Mouse (Mus musculus) MEL (cell line): ENCODE measurements around the gene Rpl34.

Source experiments
- CTCF ChIP-seq, 3 experiments: IDR thresholded peaks in 2 of 3; conservative IDR thresholded peaks in 1 of 3; 2 replicates each; pipeline ENCODE4 v1.5.1; 2011 to 2012; ENCODE audit warnings: low read length in 3 of 3, low read depth in 2 of 3, mild to moderate bottlenecking in 2 of 3, improper control_type of control experiment in 1 of 3, inconsistent platforms in 1 of 3, mixed read lengths in 1 of 3, moderate library complexity in 1 of 3; ENCODE audit not compliant: control insufficient read depth in 1 of 3, insufficient read depth in 1 of 3, poor library complexity in 1 of 3, severe bottlenecking in 1 of 3
- USF1 ChIP-seq: IDR thresholded peaks from 2 replicates; pipeline ENCODE4 v1.6.1; 2014; ENCODE audit warnings: low read depth, mild to moderate bottlenecking, inconsistent platforms, low read length, improper control_type of control experiment, moderate library complexity

GRCm38 (mm10) chr3:130708967-130709924 lies 21.0 kb downstream of the Rpl34 start, which contains the start of gene Ostc:
- TF ChIP-seq CTCF (IDR thresholded peaks at IDR 0.05 in 2 of 3, conservative IDR thresholded peaks at IDR 0.05 in 1 of 3; ENCODE audit: control insufficient read depth in 1 of 3, insufficient read depth in 1 of 3, low read depth in 2 of 3, low read length in 3 of 3, poor library complexity in 1 of 3, severe bottlenecking in 1 of 3) (no peak), USF1 (no peak)
